Mouse (Mus musculus) CH12.LX (cell line): ENCODE results near the gene Nhej1.

Source experiments
- CTCF ChIP-seq, 2 experiments: IDR thresholded peaks in 1 of 2; conservative IDR thresholded peaks in 1 of 2; 2 replicates each; pipeline ENCODE4 v1.5.1; 2011 to 2012; ENCODE audit warnings: low read depth in 2 of 2, low read length in 2 of 2, improper control_type of control experiment in 1 of 2, inconsistent platforms in 1 of 2, mild to moderate bottlenecking in 1 of 2, moderate library complexity in 1 of 2
- E2F4 ChIP-seq: IDR thresholded peaks from 2 replicates; pipeline ENCODE4 v1.6.1; 2011; ENCODE audit warnings: low read depth, low read length, improper control_type of control experiment; ENCODE audit not compliant: insufficient replicate concordance
- EP300 ChIP-seq: IDR thresholded peaks from 2 replicates; pipeline ENCODE4 v1.6.1; 2011; ENCODE audit warnings: low read length, improper control_type of control experiment
- ETS1 ChIP-seq: conservative IDR thresholded peaks from 2 replicates; pipeline ENCODE4 v1.6.1; 2012; ENCODE audit warnings: low read depth, mild to moderate bottlenecking, inconsistent platforms, low read length, improper control_type of control experiment, moderate library complexity
- IRF4 ChIP-seq: IDR thresholded peaks from 2 replicates; pipeline ENCODE4 v1.6.1; 2014; ENCODE audit warnings: low read depth, mild to moderate bottlenecking, inconsistent platforms, low read length, improper control_type of control experiment
- JUN ChIP-seq: IDR thresholded peaks from 2 replicates; pipeline ENCODE4 v1.6.1; 2011; ENCODE audit warnings: low read depth, mild to moderate bottlenecking, low read length, improper control_type of control experiment, moderate library complexity; ENCODE audit not compliant: insufficient read depth
- JUND ChIP-seq: conservative IDR thresholded peaks from 2 replicates; pipeline ENCODE4 v1.6.1; 2011; ENCODE audit warnings: low read depth, low read length, improper control_type of control experiment
- MAX ChIP-seq: IDR thresholded peaks from 2 replicates; pipeline ENCODE4 v1.6.1; 2011; ENCODE audit warnings: low read length, improper control_type of control experiment
- MXI1 ChIP-seq: IDR thresholded peaks from 2 replicates; pipeline ENCODE4 v1.6.1; 2011; ENCODE audit warnings: mild to moderate bottlenecking, low read depth, low read length, improper control_type of control experiment
- MYC ChIP-seq: IDR thresholded peaks from 2 replicates; pipeline ENCODE4 v1.6.1; 2011; ENCODE audit warnings: low read depth, mild to moderate bottlenecking, improper control_type of control experiment, low read length
- NRF1 ChIP-seq: IDR thresholded peaks from 2 replicates; pipeline ENCODE4 v1.6.1; 2014; ENCODE audit warnings: low read depth, mild to moderate bottlenecking, inconsistent platforms, low read length, improper control_type of control experiment, moderate library complexity
- POLR2A ChIP-seq: IDR thresholded peaks from 2 replicates; pipeline ENCODE4 v1.6.1; 2011; ENCODE audit warnings: low read depth, mild to moderate bottlenecking, improper control_type of control experiment, low read length
- USF2 ChIP-seq: conservative IDR thresholded peaks from 2 replicates; pipeline ENCODE4 v1.6.1; 2011; ENCODE audit warnings: low read depth, low read length, improper control_type of control experiment
- ZC3H11A ChIP-seq: IDR thresholded peaks from 2 replicates; pipeline ENCODE4 v1.6.1; 2012; ENCODE audit warnings: low read depth, mild to moderate bottlenecking, inconsistent platforms, low read length, improper control_type of control experiment

GRCm38 (mm10) chr1:75136293-75136692 lies 11.3 kb upstream of the Nhej1 start:
- TF ChIP-seq CTCF (conservative IDR thresholded peaks at IDR 0.05 in 1 of 2, IDR thresholded peaks at IDR 0.05 in 1 of 2; ENCODE audit: low read depth in 2 of 2, low read length in 2 of 2): no peak
- TF ChIP-seq MXI1: no peak
- no peak for TF ChIP-seq POLR2A
- TF ChIP-seq ZC3H11A: no peak
- no peak for TF ChIP-seq EP300
- no peak for TF ChIP-seq E2F4
- no peak for TF ChIP-seq MYC
- no peak for TF ChIP-seq NRF1
- TF ChIP-seq JUND: no peak
- TF ChIP-seq ETS1: no peak
- no peak for TF ChIP-seq JUN
- no peak for TF ChIP-seq IRF4
- TF ChIP-seq USF2: no peak
- TF ChIP-seq MAX: no peak
